Mouse (Mus musculus) spleen, adult 2 months (tissue): ENCODE data around the gene B3gat3.

Experiments
- CTCF ChIP-seq: fragments of 200-500 bp; IDR thresholded peaks from 2 replicates; pipeline ENCODE4 v1.5.1; 2011; ENCODE audit warnings: mild to moderate bottlenecking, inconsistent platforms; ENCODE audit not compliant: insufficient read depth, insufficient read length, insufficient replicate concordance; ENCODE audit errors: extremely low read depth
- POLR2A ChIP-seq: fragments of 200-500 bp; IDR thresholded peaks from 2 replicates; pipeline ENCODE4 v1.6.1; 2011; ENCODE audit warnings: low read depth, low read length, inconsistent platforms

DNA sequence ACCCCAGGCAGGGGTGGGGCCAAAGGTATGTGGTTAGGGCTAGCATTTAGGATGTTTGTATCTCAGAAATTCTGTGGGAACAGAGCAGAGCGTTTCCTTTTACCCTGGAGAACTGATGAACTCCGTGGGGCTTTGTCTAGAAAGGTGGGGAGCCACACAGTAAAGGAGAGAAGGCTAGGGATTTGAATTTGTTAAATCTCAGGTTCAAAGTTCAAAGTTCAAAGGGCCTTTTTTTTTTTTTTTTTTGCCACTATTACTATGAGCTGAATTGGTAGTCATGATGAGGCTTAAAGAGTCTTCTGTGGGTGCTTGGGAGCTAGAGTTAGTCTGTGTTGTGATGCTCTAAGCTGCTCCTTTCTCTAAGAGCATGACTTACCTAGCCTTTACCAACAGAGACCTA is 16.6 kb downstream of the B3gat3 start:
- TF ChIP-seq CTCF (no peak), POLR2A (no peak)
